Mouse (Mus musculus): ENCODE data around the gene Gm11096. TPM values are rescaled to one million over a fixed set of nuclear protein-coding genes. Genes with fewer than 3 reads are reported as not detected.

Gm11096 gene
- polyA plus RNA-seq, 1 experiment from 2014 or later, result not detected

DNA sequence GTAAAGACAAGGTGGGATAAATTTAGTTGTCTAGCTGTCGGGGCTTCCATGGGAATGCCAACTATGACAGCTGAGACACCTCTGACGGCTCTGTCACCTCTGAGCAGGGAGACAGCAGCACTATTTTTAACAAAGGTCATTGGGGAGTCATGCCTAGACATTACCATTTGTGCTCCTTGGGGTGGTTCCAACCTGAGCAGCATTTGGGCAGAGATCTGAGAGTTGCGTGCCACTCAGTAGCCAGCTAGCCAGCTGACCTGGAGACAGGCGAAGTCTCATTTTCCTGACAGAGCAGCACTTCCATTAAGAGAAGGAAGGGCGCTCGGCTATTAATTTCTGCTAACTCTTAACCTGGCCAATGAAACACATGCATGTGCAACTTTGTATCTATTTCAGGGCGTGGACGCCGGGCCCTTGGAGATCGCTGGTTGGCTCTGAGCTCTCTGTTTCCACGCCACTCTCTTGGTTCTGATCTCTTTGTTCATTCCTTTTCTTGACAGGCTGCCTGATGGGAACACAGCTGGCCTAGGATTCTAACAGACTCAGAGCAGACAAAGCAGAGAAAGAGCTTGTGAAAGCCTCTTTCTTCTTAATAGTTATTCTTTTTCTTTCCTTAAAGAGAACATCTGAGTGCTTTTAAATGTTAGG is 40.4 kb downstream of the Gm11096 start:
- H3K27me3 ChIP-seq, result no peaks in the 10 kb centered on the region
- no peak overlapping the region for H3K9ac ChIP-seq
- no peak overlapping the region for H3K27ac ChIP-seq

DNA sequence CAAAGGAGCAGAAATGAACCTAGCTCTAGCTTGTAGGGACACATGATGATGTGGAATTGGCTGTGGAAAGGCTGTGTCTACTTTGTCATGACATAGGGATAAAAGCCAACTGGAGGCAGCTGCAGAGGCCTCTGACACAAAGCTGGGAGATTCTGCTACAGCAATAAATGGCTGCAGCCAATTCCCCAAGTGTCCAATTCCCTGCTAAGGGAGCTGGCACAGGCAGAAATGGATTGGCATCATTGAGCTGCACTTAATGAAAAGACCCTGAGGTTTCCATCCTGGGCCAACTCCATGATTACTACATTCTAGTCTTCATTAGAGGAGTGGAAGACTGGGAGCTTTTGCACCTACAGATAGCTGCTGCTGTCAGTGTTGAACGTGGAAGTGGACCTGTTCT is 44.8 kb downstream of the Gm11096 start:
- ATAC-seq (replicated peaks; ENCODE audit: low FRiP score), result no peak
- H3K27ac ChIP-seq, result no peak overlapping the region
- no peaks in the 10 kb centered on the region for H3K27me3 ChIP-seq
- no peak overlapping the region for H3K9ac ChIP-seq
- WGBS, result 85% methylated on average over 1 of the region's 1 CpGs
- no peaks in the 10 kb centered on the region for H3K36me3 ChIP-seq
- H3K4me2 ChIP-seq, result no peak overlapping the region
- H3K9me3 ChIP-seq (replicated peaks), result no peaks in the 10 kb centered on the region
- no peaks in the 10 kb centered on the region for H3K4me1 ChIP-seq
- H3K4me3 ChIP-seq (replicated peaks), result no peak overlapping the region

More for the DNA sequence above, 40.4 kb downstream of the Gm11096 start:
- Histone ChIP-seq H3K4me1 (peaks cover 12% of the 10 kb centered on the region), H3K36me3 (no peaks in the 10 kb centered on the region), H3K4me3 (replicated peaks) (no peak overlapping the region), H3K4me2 (no peak overlapping the region), H3K9me3 (replicated peaks) (no peaks in the 10 kb centered on the region)
- no peak for ATAC-seq (replicated peaks; ENCODE audit: low FRiP score)
- WGBS, result 86% methylated on average over 11 of the region's 11 CpGs

Measured in kidney, embryonic 15.5 days (tissue).